Mouse (Mus musculus): Measurements from ENCODE around the gene Arvcf.

DNA sequence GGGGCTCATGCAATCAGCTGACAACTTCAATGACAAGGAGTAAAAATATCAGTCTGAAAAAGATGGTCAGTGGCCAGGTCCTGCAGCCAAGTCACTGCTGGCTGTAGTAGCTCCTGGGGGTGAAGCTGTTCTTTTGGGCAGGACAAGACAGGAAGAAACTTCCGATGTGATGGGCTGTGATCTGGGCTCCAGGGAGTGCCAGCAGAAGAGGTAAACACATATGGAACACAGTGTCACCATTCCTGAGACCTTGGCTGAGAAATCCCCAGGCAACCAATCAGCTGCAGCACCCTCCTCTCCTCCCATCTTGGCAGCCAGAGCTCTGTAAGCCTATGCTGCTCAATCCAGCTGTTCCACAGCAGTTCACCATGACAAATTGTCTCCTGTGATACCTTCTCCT is 8.1 kb upstream of the Arvcf start:
- no peak for TF ChIP-seq TCF12 (IDR thresholded peaks at IDR 0.05; ENCODE audit: low read depth, low read length)
- TF ChIP-seq MXI1 (IDR thresholded peaks at IDR 0.05; ENCODE audit: low read depth, low read length): no peak
- no peak for TF ChIP-seq EP300 (IDR thresholded peaks at IDR 0.05; ENCODE audit: low read depth in 1 of 2, low read length in 2 of 2)

Measured in MEL (cell line).